Mouse (Mus musculus) small intestine, adult 2 months (tissue): ENCODE data around the gene Cd2.

Source experiments
- CTCF ChIP-seq: fragments of 200-500 bp; IDR thresholded peaks from 2 replicates; pipeline ENCODE4 v1.5.1; 2012; ENCODE audit warnings: low read depth, mild to moderate bottlenecking, control low read depth, inconsistent platforms, low read length, moderate library complexity, mixed read lengths; ENCODE audit not compliant: insufficient replicate concordance, insufficient read length; ENCODE audit errors: extremely low read depth
- POLR2A ChIP-seq: fragments of 200-500 bp; IDR thresholded peaks from 2 replicates; pipeline ENCODE4 v1.6.1; 2012; ENCODE audit warnings: low read depth, mild to moderate bottlenecking, control low read depth, inconsistent platforms, low read length, moderate library complexity

DNA sequence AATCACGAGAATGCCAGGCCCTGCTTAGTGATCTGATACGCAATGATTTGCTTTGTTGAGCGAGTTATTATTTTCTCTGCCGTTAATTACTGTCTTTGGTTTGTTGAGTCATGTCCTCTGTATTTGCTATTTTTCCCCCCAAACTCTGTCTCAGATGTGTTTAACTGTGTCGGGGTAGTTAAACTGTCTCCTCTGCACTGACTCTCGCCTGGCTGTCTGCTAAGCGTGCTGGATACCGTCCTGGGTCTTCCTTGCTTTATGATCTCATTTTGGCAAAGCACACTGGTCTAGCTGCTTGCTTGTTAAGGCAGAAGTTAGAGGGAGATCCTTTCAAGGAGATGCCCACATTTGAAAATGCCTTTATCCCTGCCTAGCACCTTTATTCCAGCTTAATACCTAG, 31.6 kb downstream of the Cd2 start:
- TF ChIP-seq POLR2A (no peak), CTCF (no peak)
